Mouse (Mus musculus): ENCODE measurements around the gene Tufm.

- no peak for TF ChIP-seq POLR2A (IDR thresholded peaks at IDR 0.05; ENCODE audit: borderline replicate concordance, insufficient read depth, low read length)
- TF ChIP-seq CTCF (IDR thresholded peaks at IDR 0.05; ENCODE audit: borderline replicate concordance, insufficient read depth, low read depth, low read length) = no peak
Measured at GRCm38 (mm10) chr7:126496475-126496874, 9.3 kb downstream of the Tufm start.

All from cerebellum, adult 2 months (tissue).